Mouse (Mus musculus) layer of hippocampus, postnatal 25 days (tissue): ENCODE data around the gene Eef1g. TPM values are rescaled to one million over a fixed set of nuclear protein-coding genes. Genes with fewer than 3 reads are reported as not detected.
"Not testable (repeated sequence)": the region's sequence is repeated elsewhere in the genome, so short reads cannot be mapped to it uniquely, and the experiment has no call there.

Experiments used
- DNase-seq, 2 experiments: peaks; one replicate each; pipeline ENCODE4 v3.0.0; 2022; ENCODE audit warnings: mixed read lengths in 2 of 2, low spot score in 1 of 2; ENCODE audit errors: extremely low spot score in 1 of 2
- total RNA-seq, 2 experiments: library from RNA; stranded (reverse); gene quantifications; 2 replicates each; pipeline ENCODE4 v1.2.3; 2021

Gene Eef1g
- total RNA-seq, 2 experiments from 2014 or later, result 215 to 256 TPM

- not testable (repeated sequence) for DNase-seq
These were observed 40.1 kb downstream of the Eef1g start for GRCm38 (mm10) chr19:9006915-9007314.

DNA sequence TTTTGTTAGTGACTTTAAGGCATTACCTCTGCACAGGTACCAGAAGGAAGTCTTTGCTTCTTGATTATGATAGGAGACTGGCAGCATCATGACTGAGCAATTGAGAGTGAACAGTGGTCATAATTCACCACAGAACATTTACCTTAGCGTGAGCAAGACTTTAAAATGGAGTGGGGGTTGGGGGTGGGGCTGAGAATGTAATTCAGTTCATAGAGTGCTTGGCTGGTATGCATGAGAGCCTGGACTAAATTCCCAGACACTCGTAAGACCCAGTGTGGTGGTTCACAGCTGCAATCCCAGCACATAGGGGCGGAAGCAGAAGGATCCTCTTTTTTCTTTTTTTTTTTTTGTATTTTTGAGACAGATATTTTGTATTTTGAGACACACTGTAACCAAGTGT, 52.5 kb downstream of the Eef1g start:
- DNase-seq, result no peak

GRCm38 (mm10) chr19:9023021-9023778, 56.4 kb downstream of the Eef1g start:
- DNase-seq, result no peak

GRCm38 (mm10) chr19:9025562-9026257, 58.9 kb downstream of the Eef1g start:
- no peak for DNase-seq

DNA sequence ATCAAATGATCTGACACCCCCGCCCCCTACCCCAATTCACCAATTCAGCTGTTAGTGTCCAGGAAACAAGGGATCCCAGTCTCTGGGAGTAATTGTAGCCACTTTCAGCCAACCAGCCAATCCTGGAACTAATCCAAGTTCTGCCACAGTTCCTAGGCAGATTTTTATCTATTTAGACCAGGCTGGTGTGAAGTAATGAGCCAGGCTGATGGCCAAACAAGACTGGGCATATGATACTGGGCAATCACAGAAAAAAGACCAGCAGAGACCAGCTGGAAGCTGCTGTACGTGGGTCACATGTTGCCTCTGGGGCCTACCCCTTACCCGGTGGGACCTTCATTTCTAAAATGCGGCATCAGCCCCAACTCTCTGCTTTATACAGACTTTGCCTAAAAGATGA, 59.8 kb downstream of the Eef1g start:
- DNase-seq, result no peak

GRCm38 (mm10) chr19:9027795-9028194, 61.0 kb downstream of the Eef1g start:
- no peak for DNase-seq

Other genes starting within 250 kb of the Eef1g start
- gene Slc3a2, start 243.7 kb upstream of the Eef1g start, total RNA-seq, result 100 to 1,000 TPM; 155 to 170 TPM
- gene Wdr74, start 231.2 kb upstream of the Eef1g start, total RNA-seq, result 10 to 100 TPM; 43.9 to 53.6 TPM
- 1 to 10 TPM in 1 of 2 experiments, not detected in 1; 1.5 TPM for gene 1700092M07Rik, start 226.3 kb upstream of the Eef1g start, total RNA-seq
- 10 to 100 TPM; 59.9 to 70.7 TPM for gene Stx5a, start 225.6 kb upstream of the Eef1g start, total RNA-seq
- 10 to 100 TPM; 75.4 to 95.3 TPM for gene Nxf1, start 210.0 kb upstream of the Eef1g start, total RNA-seq
- 100 to 1,000 TPM in 1 of 2 experiments, 10 to 100 TPM in 1; 92.1 to 101 TPM for gene Tmem223, start 196.0 kb upstream of the Eef1g start, total RNA-seq
- 10 to 100 TPM in 1 of 2 experiments, 1 to 10 TPM in 1; 8.5 to 10.1 TPM for gene Tmem179b, start 192.6 kb upstream of the Eef1g start, total RNA-seq
- 10 to 100 TPM; 13.8 to 14.1 TPM for gene Taf6l, start 180.6 kb upstream of the Eef1g start, total RNA-seq
- 100 to 1,000 TPM; 112 to 130 TPM for gene Polr2g, start 168.5 kb upstream of the Eef1g start, total RNA-seq
- 1 to 10 TPM; 6.4 to 6.6 TPM for gene Zbtb3, start 164.5 kb upstream of the Eef1g start, total RNA-seq
- gene Ttc9c, start 147.7 kb upstream of the Eef1g start, total RNA-seq, result 10 to 100 TPM; 35.3 to 36.4 TPM
- gene Hnrnpul2, start 147.0 kb upstream of the Eef1g start, total RNA-seq, result 100 to 1,000 TPM; 109 to 120 TPM
- 1 to 10 TPM in 1 of 2 experiments, not detected in 1; 4.5 TPM for gene AC129217.1, start 137.3 kb upstream of the Eef1g start, total RNA-seq
- 100 to 1,000 TPM; 103 to 111 TPM for gene Bscl2, start 129.6 kb upstream of the Eef1g start, total RNA-seq
- 100 to 1,000 TPM; 188 to 192 TPM for gene Gng3, start 127.8 kb upstream of the Eef1g start, total RNA-seq
- under 1 TPM; 0.28 to 0.47 TPM for gene Lrrn4cl, start 116.3 kb upstream of the Eef1g start, total RNA-seq
- 10 to 100 TPM; 92.2 to 98.9 TPM for gene Ubxn1, start 95.5 kb upstream of the Eef1g start, total RNA-seq
- gene Uqcc3, start 86.1 kb upstream of the Eef1g start, total RNA-seq, result 10 to 100 TPM; 31.2 to 36.4 TPM
- gene Lbhd1, start 83.3 kb upstream of the Eef1g start, total RNA-seq, result 10 to 100 TPM; 10.1 to 16.2 TPM
- gene Gm49403, start 83.1 kb upstream of the Eef1g start, total RNA-seq, result not detected
- gene 1810009A15Rik, start 78.2 kb upstream of the Eef1g start, total RNA-seq, result 10 to 100 TPM; 22.0 to 25.7 TPM
- 1 to 10 TPM; 1.6 to 2.2 TPM for gene Gm49416, start 78.1 kb upstream of the Eef1g start, total RNA-seq
- 10 to 100 TPM; 26.1 to 27.0 TPM for gene Ints5, start 74.0 kb upstream of the Eef1g start, total RNA-seq
- 100 to 1,000 TPM; 116 to 122 TPM for gene Ganab, start 69.0 kb upstream of the Eef1g start, total RNA-seq
- 100 to 1,000 TPM; 169 to 172 TPM for gene B3gat3, start 46.7 kb upstream of the Eef1g start, total RNA-seq
- 1 to 10 TPM; 4.8 to 6.4 TPM for gene Rom1, start 37.7 kb upstream of the Eef1g start, total RNA-seq
- gene Eml3, start 37.5 kb upstream of the Eef1g start, total RNA-seq, result 10 to 100 TPM in 1 of 2 experiments, 1 to 10 TPM in 1; 9.1 to 11.1 TPM
- 10 to 100 TPM; 51.2 to 58.4 TPM for gene Mta2, start 25.2 kb upstream of the Eef1g start, total RNA-seq
- gene Tut1, start 13.2 kb upstream of the Eef1g start, total RNA-seq, result 10 to 100 TPM; 19.4 to 20.1 TPM
- 10 to 100 TPM; 14.7 to 15.7 TPM for gene Ahnak, start 22.2 kb downstream of the Eef1g start, total RNA-seq
- not detected for gene Scgb1a1, start 120.9 kb downstream of the Eef1g start, total RNA-seq
- 100 to 1,000 TPM; 142 to 167 TPM for gene Asrgl1, start 168.6 kb downstream of the Eef1g start, total RNA-seq